Mouse (Mus musculus): ENCODE data around the gene Ston2.
"Not testable (repeated sequence)": the region's sequence is repeated elsewhere in the genome, so short reads cannot be mapped to it uniquely, and the experiment has no call there.

The Ston2 gene

GRCm38 (mm10) chr12:91749543-91750184, 38.5 kb downstream of the Ston2 start:
- DNase-seq (ENCODE audit: low spot score): no peak

GRCm38 (mm10) chr12:91748241-91748865, 39.8 kb downstream of the Ston2 start:
- DNase-seq (ENCODE audit: low spot score): peak; percentile 18

- not testable (repeated sequence) for DNase-seq (ENCODE audit: low spot score)
Observed at GRCm38 (mm10) chr12:91746839-91747238, 41.3 kb downstream of the Ston2 start.

GRCm38 (mm10) chr12:91745758-91746290, 42.4 kb downstream of the Ston2 start:
- DNase-seq (ENCODE audit: low spot score): no peak

GRCm38 (mm10) chr12:91744091-91744490, 44.1 kb downstream of the Ston2 start:
- no peak for DNase-seq (ENCODE audit: low spot score)

- no peak for DNase-seq (ENCODE audit: low spot score)
Observed at GRCm38 (mm10) chr12:91742916-91743315, 45.3 kb downstream of the Ston2 start.

GRCm38 (mm10) chr12:91738381-91738780, 49.8 kb downstream of the Ston2 start:
- DNase-seq (ENCODE audit: low spot score): no peak

GRCm38 (mm10) chr12:91736221-91736980, 51.8 kb downstream of the Ston2 start:
- no peak for DNase-seq (ENCODE audit: low spot score)

GRCm38 (mm10) chr12:91734246-91735027, 53.8 kb downstream of the Ston2 start:
- DNase-seq (ENCODE audit: low spot score): no peak

- DNase-seq (ENCODE audit: low spot score): no peak
Observed at GRCm38 (mm10) chr12:91732729-91733448, 55.3 kb downstream of the Ston2 start.

GRCm38 (mm10) chr12:91726202-91726601, 62.0 kb downstream of the Ston2 start:
- no peak for DNase-seq (ENCODE audit: low spot score)

GRCm38 (mm10) chr12:91723912-91724311, 64.3 kb downstream of the Ston2 start:
- no peak for DNase-seq (ENCODE audit: low spot score)

GRCm38 (mm10) chr12:91719134-91719533, 69.1 kb downstream of the Ston2 start:
- no peak for DNase-seq (ENCODE audit: low spot score)

GRCm38 (mm10) chr12:91715686-91716085, 72.5 kb downstream of the Ston2 start:
- no peak for DNase-seq (ENCODE audit: low spot score)

GRCm38 (mm10) chr12:91713358-91713757, 74.8 kb downstream of the Ston2 start:
- DNase-seq (ENCODE audit: low spot score): no peak

- no peak for DNase-seq (ENCODE audit: low spot score)
Observed at GRCm38 (mm10) chr12:91711655-91712054, 76.5 kb downstream of the Ston2 start.

GRCm38 (mm10) chr12:91710876-91711275, 77.3 kb downstream of the Ston2 start:
- DNase-seq (ENCODE audit: low spot score): no peak

- DNase-seq (ENCODE audit: low spot score): no peak
Observed at GRCm38 (mm10) chr12:91709634-91710033, 78.6 kb downstream of the Ston2 start.

GRCm38 (mm10) chr12:91709232-91709631, 79.0 kb downstream of the Ston2 start:
- no peak for DNase-seq (ENCODE audit: low spot score)

- DNase-seq (ENCODE audit: low spot score): no peak
Observed at GRCm38 (mm10) chr12:91707807-91708206, 80.4 kb downstream of the Ston2 start.

- DNase-seq (ENCODE audit: low spot score): no peak
Observed at GRCm38 (mm10) chr12:91703533-91703932, 84.7 kb downstream of the Ston2 start.
